Mouse (Mus musculus): ENCODE data around the gene Trmt6. TPM values are rescaled to one million over a fixed set of nuclear protein-coding genes. Genes with fewer than 3 reads are reported as not detected.

Gene Trmt6
- total and polyA plus RNA-seq, 2 experiments from 2014 or later: 14.7 to 27.8 TPM

DNA sequence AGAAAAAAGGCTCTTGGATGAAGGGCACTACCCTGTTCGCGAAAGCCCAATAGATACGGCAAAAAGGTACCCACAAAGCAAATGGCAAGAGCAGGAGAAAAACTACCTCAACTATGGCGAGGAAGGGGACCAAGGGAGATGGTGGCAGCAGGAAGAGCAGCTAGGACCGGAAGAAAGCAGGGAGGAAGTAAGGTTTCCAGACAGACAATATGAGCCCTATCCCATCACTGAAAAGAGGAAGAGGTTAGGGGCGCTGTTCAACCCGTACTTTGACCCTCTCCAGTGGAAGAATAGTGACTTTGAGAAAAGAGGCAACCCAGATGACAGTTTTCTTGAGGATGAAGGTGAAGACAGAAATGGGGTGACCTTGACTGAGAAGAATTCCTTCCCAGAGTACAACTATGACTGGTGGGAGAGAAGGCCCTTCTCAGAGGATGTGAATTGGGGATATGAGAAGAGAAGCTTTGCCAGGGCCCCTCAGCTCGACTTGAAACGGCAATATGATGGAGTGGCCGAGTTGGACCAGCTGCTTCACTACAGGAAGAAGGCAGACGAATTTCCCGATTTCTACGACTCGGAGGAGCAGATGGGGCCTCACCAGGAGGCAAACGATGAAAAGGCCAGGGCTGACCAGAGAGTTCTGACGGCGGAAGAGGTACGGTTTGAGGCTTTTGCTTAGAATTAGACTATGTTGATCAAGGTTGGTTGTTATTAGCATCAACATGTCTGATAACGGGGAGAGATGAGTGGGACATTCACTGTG is 22.2 kb downstream of the Trmt6 start:
- WGBS: 81% methylated on average over 19 of the region's 19 CpGs
- Histone ChIP-seq H3K4me1 (ENCODE audit: insufficient read depth, low read length) (no peaks in the 10 kb centered on the region), H3K27ac (no peak overlapping the region), H3K36me3 (ENCODE audit: insufficient read depth, low read length) (no peaks in the 10 kb centered on the region), H3K9ac (replicated peaks; ENCODE audit: low read length) (no peak overlapping the region), H3K4me3 (ENCODE audit: low read length) (no peak overlapping the region), H3K9me3 (ENCODE audit: low read length) (no peaks in the 10 kb centered on the region), H3K27me3 (ENCODE audit: insufficient read depth, low read length) (no peaks in the 10 kb centered on the region), H3K4me2 (ENCODE audit: low read depth, low read length) (no peak overlapping the region)
- no peak for TF ChIP-seq CTCF (IDR thresholded peaks at IDR 0.05; ENCODE audit: low read depth)
- ATAC-seq (no peak), DNase-seq (ENCODE audit: low spot score) (no peak)

DNA sequence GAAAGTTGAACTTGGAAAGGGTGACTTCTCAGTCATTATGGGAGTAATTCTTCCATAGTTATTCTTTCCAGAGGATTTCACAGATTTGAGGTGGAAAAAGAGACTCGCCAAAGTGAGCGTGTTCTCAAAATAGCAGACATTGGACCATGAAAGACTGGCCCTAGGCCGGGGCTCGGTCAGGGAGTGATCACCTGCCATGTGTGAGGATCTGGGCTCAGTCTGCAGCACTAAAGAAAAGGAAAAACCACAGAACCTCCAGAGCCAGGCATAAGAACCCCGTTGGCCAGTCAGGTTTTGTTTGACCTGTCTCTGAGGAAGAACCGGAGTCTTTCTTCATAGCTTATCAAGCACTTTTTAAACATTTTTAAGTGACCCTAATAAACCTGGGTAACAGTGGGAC is 31.8 kb downstream of the Trmt6 start:
- H3K4me2 ChIP-seq (ENCODE audit: low read depth, low read length): no peak overlapping the region
- H3K4me1 ChIP-seq (ENCODE audit: insufficient read depth, low read length): no peaks in the 10 kb centered on the region
- no peak for TF ChIP-seq CTCF (IDR thresholded peaks at IDR 0.05; ENCODE audit: low read depth)
- 85% methylated on average over 6 of the region's 6 CpGs for WGBS
- DNase-seq (ENCODE audit: low spot score) (no peak), ATAC-seq (no peak)
- no peaks in the 10 kb centered on the region for H3K36me3 ChIP-seq (ENCODE audit: insufficient read depth, low read length)
- no peaks in the 10 kb centered on the region for H3K27me3 ChIP-seq (ENCODE audit: insufficient read depth, low read length)
- H3K9me3 ChIP-seq (ENCODE audit: low read length): no peaks in the 10 kb centered on the region
- H3K4me3 ChIP-seq (ENCODE audit: low read length): no peak overlapping the region
- H3K9ac ChIP-seq (replicated peaks; ENCODE audit: low read length): no peak overlapping the region
- H3K27ac ChIP-seq: no peak overlapping the region

DNA sequence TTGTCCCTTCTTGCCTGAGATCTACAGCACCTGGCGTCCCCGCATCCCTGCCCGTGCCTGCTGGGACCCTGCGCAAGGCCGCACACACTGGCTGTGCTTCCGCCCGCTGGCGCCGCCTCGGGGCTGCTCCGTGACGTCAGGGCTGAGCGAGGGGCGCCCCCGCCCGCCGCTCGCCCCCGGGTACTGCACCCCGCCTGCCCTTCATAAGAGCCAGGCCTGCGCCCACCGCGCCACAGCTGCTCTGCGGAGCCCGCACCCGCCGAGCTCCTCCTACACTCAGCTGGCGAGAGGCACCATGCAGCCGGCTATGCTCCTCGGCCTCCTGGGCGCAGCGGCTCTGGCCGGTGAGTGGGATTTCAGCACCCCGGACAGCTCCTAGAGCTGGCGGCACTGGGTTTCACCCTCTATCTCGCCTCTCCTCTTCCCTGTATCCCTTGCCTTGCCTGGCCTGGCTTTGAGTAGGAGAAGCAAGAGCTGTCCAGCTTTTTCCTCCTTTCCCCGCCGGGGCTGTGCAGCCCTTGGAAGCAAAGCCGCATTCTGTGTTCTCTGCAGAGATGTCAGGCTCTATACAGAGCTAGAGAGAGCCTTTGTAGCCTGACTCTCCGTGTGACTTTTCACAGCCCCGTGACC is 34.3 kb downstream of the Trmt6 start:
- peak; percentile 97 for ATAC-seq
- WGBS: under 1% methylated on average over 37 of the region's 41 CpGs
- DNase-seq (ENCODE audit: low spot score): peak; percentile 89
- H3K27me3 ChIP-seq (ENCODE audit: insufficient read depth, low read length): no peaks in the 10 kb centered on the region
- H3K4me1 ChIP-seq (ENCODE audit: insufficient read depth, low read length): no peaks in the 10 kb centered on the region
- H3K9me3 ChIP-seq (ENCODE audit: low read length): no peaks in the 10 kb centered on the region
- peak overlapping the region; percentile 92 for H3K27ac ChIP-seq
- peak; percentile 21; the same call in 1 of the 2 replicates for TF ChIP-seq CTCF (IDR thresholded peaks at IDR 0.05; ENCODE audit: low read depth)
- H3K4me3 ChIP-seq (ENCODE audit: low read length): peak overlapping the region; percentile 63
- peak overlapping the region; percentile 63 for H3K4me2 ChIP-seq (ENCODE audit: low read depth, low read length)
- no peaks in the 10 kb centered on the region for H3K36me3 ChIP-seq (ENCODE audit: insufficient read depth, low read length)
- H3K9ac ChIP-seq (replicated peaks; ENCODE audit: low read length): peak overlapping the region; percentile 74

DNA sequence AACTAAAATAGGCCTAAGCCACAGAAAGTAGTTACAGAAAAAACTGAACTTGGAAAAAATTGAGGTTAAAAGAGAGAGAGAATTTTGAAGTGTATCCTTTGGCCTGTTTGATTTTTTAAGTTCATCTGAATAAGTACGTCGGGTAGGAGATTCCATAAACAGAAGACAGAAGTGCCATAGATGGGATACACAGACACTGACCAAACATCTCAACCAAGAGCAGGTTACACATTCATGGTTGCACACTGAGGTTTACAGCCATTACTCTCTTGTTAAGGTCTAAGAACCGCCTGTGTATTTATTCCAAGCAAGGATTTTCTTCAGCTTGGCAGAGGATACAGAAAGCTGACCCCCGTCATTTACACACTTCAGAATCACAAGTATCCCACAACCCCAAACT is 34.9 kb downstream of the Trmt6 start, which contains the start of gene Chgb:
Gene Chgb (plus strand): TSS at position 301 of the 400 bp plus-strand sequence.
- TF ChIP-seq CTCF (IDR thresholded peaks at IDR 0.05; ENCODE audit: low read depth): no peak
- WGBS: 5% methylated on average over 4 of the region's 4 CpGs
- Histone ChIP-seq H3K27me3 (ENCODE audit: insufficient read depth, low read length) (no peaks in the 10 kb centered on the region), H3K4me3 (ENCODE audit: low read length) (peak within 1 kb of the TSS; percentile 63), H3K9ac (replicated peaks; ENCODE audit: low read length) (peak within 1 kb of the TSS; percentile 74), H3K9me3 (ENCODE audit: low read length) (no peaks in the 10 kb centered on the region), H3K27ac (peak within 1 kb of the TSS; percentile 92), H3K4me2 (ENCODE audit: low read depth, low read length) (peak within 1 kb of the TSS; percentile 63), H3K4me1 (ENCODE audit: insufficient read depth, low read length) (no peaks in the 10 kb centered on the region), H3K36me3 (ENCODE audit: insufficient read depth, low read length) (no peaks in the 10 kb centered on the region)
- DNase-seq (ENCODE audit: low spot score) (no peak), ATAC-seq (no peak; the same call in 1 of the 2 replicates)

DNA sequence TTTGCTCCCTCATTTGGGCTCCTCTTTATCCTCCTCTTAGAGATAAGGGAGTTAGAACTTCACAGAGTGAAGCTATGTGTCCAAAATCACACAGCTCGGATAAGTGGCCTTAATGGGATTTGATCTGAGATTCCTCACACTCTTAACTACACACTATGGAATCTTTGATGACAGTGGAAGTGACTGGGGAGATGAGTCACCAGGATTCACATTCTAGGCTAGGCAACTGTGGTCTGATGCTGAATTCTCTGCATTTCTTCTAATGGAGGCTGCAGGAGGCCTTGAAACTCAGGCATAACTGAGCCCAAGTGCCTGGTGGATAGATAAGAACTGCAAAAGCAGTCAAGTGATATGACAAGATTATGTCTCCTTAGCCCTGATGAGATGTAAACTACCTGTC is 45.0 kb downstream of the Trmt6 start:
- Histone ChIP-seq H3K9me3 (ENCODE audit: low read length) (no peaks in the 10 kb centered on the region), H3K4me2 (ENCODE audit: low read depth, low read length) (no peak overlapping the region), H3K4me3 (ENCODE audit: low read length) (no peak overlapping the region), H3K4me1 (ENCODE audit: insufficient read depth, low read length) (no peaks in the 10 kb centered on the region), H3K27me3 (ENCODE audit: insufficient read depth, low read length) (no peaks in the 10 kb centered on the region), H3K9ac (replicated peaks; ENCODE audit: low read length) (no peak overlapping the region), H3K36me3 (ENCODE audit: insufficient read depth, low read length) (no peaks in the 10 kb centered on the region), H3K27ac (no peak overlapping the region)
- no peak for TF ChIP-seq CTCF (IDR thresholded peaks at IDR 0.05; ENCODE audit: low read depth)
- 95% methylated on average over 1 of the region's 1 CpGs for WGBS
- no peak for ATAC-seq
- DNase-seq (ENCODE audit: low spot score): no peak

DNA sequence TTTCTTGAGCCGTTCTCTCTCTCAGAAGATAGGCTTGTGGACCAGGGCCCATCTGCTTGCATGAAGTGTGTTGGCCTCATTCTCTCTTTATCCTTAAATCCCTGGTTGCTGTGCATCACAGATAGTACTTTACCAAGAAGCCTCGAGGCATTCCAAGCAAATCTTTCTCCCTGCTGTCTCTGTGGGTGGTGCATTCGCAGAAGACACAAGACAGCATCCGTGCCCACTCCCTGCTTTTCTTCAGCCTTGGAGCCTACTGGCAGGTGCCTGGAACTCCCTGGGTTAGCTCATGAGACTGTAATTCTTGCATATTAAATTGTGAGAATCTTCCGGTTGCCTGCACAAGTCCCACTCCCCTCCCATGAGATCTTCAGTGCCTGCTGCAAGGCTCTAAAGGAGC is 57.9 kb downstream of the Trmt6 start:
- H3K4me3 ChIP-seq (ENCODE audit: low read length): no peak overlapping the region
- H3K4me2 ChIP-seq (ENCODE audit: low read depth, low read length): no peak overlapping the region
- H3K4me1 ChIP-seq (ENCODE audit: insufficient read depth, low read length): no peaks in the 10 kb centered on the region
- WGBS: 38% methylated on average over 5 of the region's 5 CpGs
- H3K9ac ChIP-seq (replicated peaks; ENCODE audit: low read length): no peak overlapping the region
- no peak for TF ChIP-seq CTCF (IDR thresholded peaks at IDR 0.05; ENCODE audit: low read depth)
- H3K27ac ChIP-seq: no peak overlapping the region
- H3K36me3 ChIP-seq (ENCODE audit: insufficient read depth, low read length): no peaks in the 10 kb centered on the region
- H3K9me3 ChIP-seq (ENCODE audit: low read length): no peaks in the 10 kb centered on the region
- DNase-seq (ENCODE audit: low spot score): peak; percentile 28
- H3K27me3 ChIP-seq (ENCODE audit: insufficient read depth, low read length): no peaks in the 10 kb centered on the region
- no peak for ATAC-seq

Other genes starting within 250 kb of the Trmt6 start
- gene Gpcpd1, start 228.3 kb downstream of the Trmt6 start, total RNA-seq (2014; rRNA removed): 43.9 and 46.9 TPM in 2 replicates
- 84.0 and 91.9 TPM in 2 replicates for gene Gpcpd1, start 228.3 kb downstream of the Trmt6 start, polyA plus RNA-seq (2015; fragmentation: Nextera tagmentation; extraction: Ambion mirVana)
- 11.9 and 17.8 TPM in 2 replicates for gene Shld1, start 129.1 kb downstream of the Trmt6 start, total RNA-seq (2014; rRNA removed)
- 16.7 and 18.4 TPM in 2 replicates for gene Shld1, start 129.1 kb downstream of the Trmt6 start, polyA plus RNA-seq (2015; fragmentation: Nextera tagmentation; extraction: Ambion mirVana)
- gene Chgb, start 34.8 kb downstream of the Trmt6 start, total RNA-seq (2014; rRNA removed): 27.0 and 35.5 TPM in 2 replicates
- 137 and 143 TPM in 2 replicates for gene Chgb, start 34.8 kb downstream of the Trmt6 start, polyA plus RNA-seq (2015; fragmentation: Nextera tagmentation; extraction: Ambion mirVana)
- gene Mcm8, start 86 bp upstream of the Trmt6 start, total RNA-seq (2014; rRNA removed): 2.1 and 3.2 TPM in 2 replicates
- gene Mcm8, start 86 bp upstream of the Trmt6 start, polyA plus RNA-seq (2015; fragmentation: Nextera tagmentation; extraction: Ambion mirVana): 5.2 and 5.6 TPM in 2 replicates
- 29.5 and 33.6 TPM in 2 replicates for gene Crls1, start 30.6 kb upstream of the Trmt6 start, total RNA-seq (2014; rRNA removed)
- 21.6 and 22.9 TPM in 2 replicates for gene Crls1, start 30.6 kb upstream of the Trmt6 start, polyA plus RNA-seq (2015; fragmentation: Nextera tagmentation; extraction: Ambion mirVana)
- 1.3 and 1.7 TPM in 2 replicates for gene Lrrn4, start 64.8 kb upstream of the Trmt6 start, total RNA-seq (2014; rRNA removed)
- gene Lrrn4, start 64.8 kb upstream of the Trmt6 start, polyA plus RNA-seq (2015; fragmentation: Nextera tagmentation; extraction: Ambion mirVana): 0.64 and 0.87 TPM in 2 replicates
- gene Fermt1, start 129.9 kb upstream of the Trmt6 start, total RNA-seq (2014; rRNA removed): 0.05 and 0.22 TPM in 2 replicates
- gene Fermt1, start 129.9 kb upstream of the Trmt6 start, polyA plus RNA-seq (2015; fragmentation: Nextera tagmentation; extraction: Ambion mirVana): 0.13 and 0.54 TPM in 2 replicates